Comparison of ENCODE assay signal across 1 mouse cellular context in genomic region chr7:25624851-25625250, GRCm38 (mm10).
A peak's percentile ranks its signal among the peaks of the same experiment; 100 is the strongest.
TF ChIP-seq lines count a peak whose summit lies in the region.

No protein-coding gene starts in this region.

TF ChIP-seq in myocyte, 11 proteins besides CTCF, POLR2A, EP300 and RAD21 (continued from another document):
- TF ChIP-seq MYOG (IDR thresholded peaks at IDR 0.05; ENCODE audit: control insufficient read depth in 1 of 3, insufficient read depth in 1 of 3, insufficient read length in 2 of 3, low read depth in 2 of 3) (peak in 2 of 3 experiments; percentile 79 to 88), MYOD1 (IDR thresholded peaks at IDR 0.05; ENCODE audit: control insufficient read depth in 1 of 3, insufficient read length in 2 of 3, low read depth in 2 of 3) (peak; percentile 53 to 98 (median 96)), POLR2AphosphoS2 (IDR thresholded peaks at IDR 0.05; ENCODE audit: insufficient read length, low read depth) (no peak), USF1 (IDR thresholded peaks at IDR 0.05; ENCODE audit: low read depth) (no peak), TCF12 (IDR thresholded peaks at IDR 0.05; ENCODE audit: insufficient read depth, poor library complexity, severe bottlenecking) (peak; percentile 5), TCF3 (IDR thresholded peaks at IDR 0.05; ENCODE audit: insufficient read length, low read depth) (peak; percentile 47), SRF (IDR thresholded peaks at IDR 0.05; ENCODE audit: control insufficient read depth, insufficient read length, low read depth) (no peak), MAX (IDR thresholded peaks at IDR 0.05; ENCODE audit: low read depth) (no peak), REST (IDR thresholded peaks at IDR 0.05; ENCODE audit: insufficient read depth, insufficient read length) (no peak), E2F4 (IDR thresholded peaks at IDR 0.05; ENCODE audit: insufficient read depth) (no peak)
